Mouse (Mus musculus) heart, adult 2 months (tissue): ENCODE measurements around the gene Vps9d1.

Source experiments
- CTCF ChIP-seq: fragments of 200-600 bp; IDR thresholded peaks from 2 replicates; pipeline ENCODE4 v1.8.1; 2022; ENCODE audit warnings: antibody characterized with exemption, mild to moderate bottlenecking, moderate library complexity
- EP300 ChIP-seq: fragments of 200-500 bp; IDR thresholded peaks from 2 replicates; pipeline ENCODE4 v1.6.1; 2011; ENCODE audit warnings: low read depth, low read length, control low read depth; ENCODE audit not compliant: insufficient read depth

DNA sequence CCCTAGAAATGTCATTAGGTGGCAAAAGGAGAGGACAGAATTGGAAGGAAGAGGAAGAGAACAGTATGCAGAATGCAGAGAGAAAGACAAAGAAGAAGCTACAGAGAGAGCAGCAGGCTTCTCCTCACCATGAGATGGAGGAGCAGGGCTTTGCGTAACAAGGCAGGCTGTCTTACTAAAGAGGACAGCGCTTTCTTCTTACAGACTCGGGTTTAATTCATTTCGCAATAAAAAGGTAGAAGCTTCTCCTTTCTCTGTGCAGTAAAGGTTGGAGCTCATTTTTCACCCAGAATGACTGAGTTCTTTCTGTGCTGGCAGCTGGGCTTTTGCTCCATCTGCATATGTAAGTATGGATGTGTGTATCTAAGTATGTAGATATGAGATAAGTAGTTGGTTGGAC lies 25.7 kb upstream of the Vps9d1 start:
- TF ChIP-seq EP300 (no peak), CTCF (no peak)
